Mouse (Mus musculus): ENCODE results near the gene Creb3. TPM values are rescaled to one million over a fixed set of nuclear protein-coding genes. Genes with fewer than 3 reads are reported as not detected.
"Not testable (repeated sequence)": the region's sequence is repeated elsewhere in the genome, so short reads cannot be mapped to it uniquely, and the experiment has no call there.

The Creb3 gene
- polyA plus RNA-seq, 1 experiment from 2014 or later: 64.1 TPM

- H3K4me1 ChIP-seq: no peaks in the 10 kb centered on the region
- no peak overlapping the region for H3K27ac ChIP-seq (replicated peaks)
- H3K36me3 ChIP-seq: peaks cover 73% of the 10 kb centered on the region
- ATAC-seq (ENCODE audit: low FRiP score, low read depth): no peak
- WGBS: 88% methylated on average over 9 of the region's 9 CpGs
- H3K9me3 ChIP-seq: no peaks in the 10 kb centered on the region
- H3K27me3 ChIP-seq: no peaks in the 10 kb centered on the region
- H3K4me3 ChIP-seq: no peak overlapping the region
- no peak overlapping the region for H3K4me2 ChIP-seq (replicated peaks)
- H3K9ac ChIP-seq (replicated peaks): no peak overlapping the region
Observed at GRCm38 (mm10) chr4:43533270-43533669, 28.9 kb upstream of the Creb3 start.

GRCm38 (mm10) chr4:43535628-43536027 is 26.5 kb upstream of the Creb3 start:
- Histone ChIP-seq H3K4me1 (no peaks in the 10 kb centered on the region), H3K36me3 (peaks cover 96% of the 10 kb centered on the region), H3K9me3 (no peaks in the 10 kb centered on the region), H3K4me3 (no peak overlapping the region), H3K4me2 (replicated peaks) (no peak overlapping the region), H3K27me3 (no peaks in the 10 kb centered on the region), H3K27ac (replicated peaks) (no peak overlapping the region), H3K9ac (replicated peaks) (no peak overlapping the region)
- WGBS: 96% methylated on average over 8 of the region's 8 CpGs
- no peak for ATAC-seq (ENCODE audit: low FRiP score, low read depth)

- Histone ChIP-seq H3K36me3 (peaks cover 98% of the 10 kb centered on the region), H3K9me3 (no peaks in the 10 kb centered on the region), H3K4me1 (no peaks in the 10 kb centered on the region), H3K9ac (replicated peaks) (no peak overlapping the region), H3K27ac (replicated peaks) (no peak overlapping the region), H3K27me3 (no peaks in the 10 kb centered on the region), H3K4me2 (replicated peaks) (no peak overlapping the region), H3K4me3 (no peak overlapping the region)
- ATAC-seq (ENCODE audit: low FRiP score, low read depth): no peak
- WGBS: 94% methylated on average over 9 of the region's 9 CpGs
Observed at GRCm38 (mm10) chr4:43536031-43536430, 26.1 kb upstream of the Creb3 start.

GRCm38 (mm10) chr4:43542044-43542443 is 20.1 kb upstream of the Creb3 start:
- Histone ChIP-seq H3K27me3 (no peaks in the 10 kb centered on the region), H3K4me1 (no peaks in the 10 kb centered on the region), H3K9me3 (no peaks in the 10 kb centered on the region), H3K9ac (replicated peaks) (no peak overlapping the region), H3K36me3 (peaks cover 99% of the 10 kb centered on the region), H3K27ac (replicated peaks) (no peak overlapping the region), H3K4me3 (no peak overlapping the region), H3K4me2 (replicated peaks) (no peak overlapping the region)
- WGBS: 82% methylated on average over 3 of the region's 3 CpGs
- no peak for ATAC-seq (ENCODE audit: low FRiP score, low read depth)

GRCm38 (mm10) chr4:43546375-43547047 is 15.6 kb upstream of the Creb3 start:
- Histone ChIP-seq H3K9ac (replicated peaks) (no peak overlapping the region), H3K27me3 (no peaks in the 10 kb centered on the region), H3K4me2 (replicated peaks) (no peak overlapping the region), H3K36me3 (peaks cover 100% of the 10 kb centered on the region), H3K27ac (replicated peaks) (no peak overlapping the region), H3K4me1 (no peaks in the 10 kb centered on the region), H3K4me3 (no peak overlapping the region), H3K9me3 (no peaks in the 10 kb centered on the region)
- WGBS: 94% methylated on average over 12 of the region's 12 CpGs
- ATAC-seq (ENCODE audit: low FRiP score, low read depth): no peak

GRCm38 (mm10) chr4:43547160-43547559 is 15.0 kb upstream of the Creb3 start:
- Histone ChIP-seq H3K4me1 (no peaks in the 10 kb centered on the region), H3K4me2 (replicated peaks) (no peak overlapping the region), H3K27me3 (no peaks in the 10 kb centered on the region), H3K27ac (replicated peaks) (no peak overlapping the region), H3K36me3 (peaks cover 100% of the 10 kb centered on the region), H3K4me3 (no peak overlapping the region), H3K9ac (replicated peaks) (no peak overlapping the region), H3K9me3 (no peaks in the 10 kb centered on the region)
- no peak for ATAC-seq (ENCODE audit: low FRiP score, low read depth)
- 97% methylated on average over 8 of the region's 8 CpGs for WGBS

- H3K36me3 ChIP-seq: peaks cover 100% of the 10 kb centered on the region
- WGBS: 92% methylated on average over 12 of the region's 12 CpGs
Observed at GRCm38 (mm10) chr4:43549055-43549454, 13.1 kb upstream of the Creb3 start.

GRCm38 (mm10) chr4:43551854-43552253 is 10.3 kb upstream of the Creb3 start:
- H3K27ac ChIP-seq (replicated peaks); H3K4me2 ChIP-seq (replicated peaks); H3K4me1 ChIP-seq; H3K9ac ChIP-seq (replicated peaks); H3K9me3 ChIP-seq; H3K4me3 ChIP-seq; ATAC-seq (ENCODE audit: low FRiP score, low read depth); H3K27me3 ChIP-seq: not testable (repeated sequence)
- 86% methylated on average over 6 of the region's 6 CpGs for WGBS
- peaks cover 99% of the 10 kb centered on the region for H3K36me3 ChIP-seq

More at GRCm38 (mm10) chr4:43549055-43549454, 13.1 kb upstream of the Creb3 start:
- no peak overlapping the region for H3K27ac ChIP-seq (replicated peaks)
- no peak overlapping the region for H3K4me3 ChIP-seq
- no peak overlapping the region for H3K4me2 ChIP-seq (replicated peaks)
- H3K27me3 ChIP-seq: no peaks in the 10 kb centered on the region
- no peak overlapping the region for H3K9ac ChIP-seq (replicated peaks)
- no peak for ATAC-seq (ENCODE audit: low FRiP score, low read depth)
- H3K9me3 ChIP-seq: no peaks in the 10 kb centered on the region
- no peaks in the 10 kb centered on the region for H3K4me1 ChIP-seq

GRCm38 (mm10) chr4:43552437-43552836 is 9.7 kb upstream of the Creb3 start:
- H3K9ac ChIP-seq (replicated peaks): no peak overlapping the region
- no peak overlapping the region for H3K4me3 ChIP-seq
- 95% methylated on average over 5 of the region's 5 CpGs for WGBS
- H3K4me1 ChIP-seq: no peaks in the 10 kb centered on the region
- no peaks in the 10 kb centered on the region for H3K9me3 ChIP-seq
- peaks cover 94% of the 10 kb centered on the region for H3K36me3 ChIP-seq
- no peak overlapping the region for H3K4me2 ChIP-seq (replicated peaks)
- no peak for ATAC-seq (ENCODE audit: low FRiP score, low read depth)
- H3K27ac ChIP-seq (replicated peaks): no peak overlapping the region
- no peaks in the 10 kb centered on the region for H3K27me3 ChIP-seq

- peaks cover 79% of the 10 kb centered on the region for H3K36me3 ChIP-seq
- no peaks in the 10 kb centered on the region for H3K27me3 ChIP-seq
- no peak overlapping the region for H3K4me2 ChIP-seq (replicated peaks)
- ATAC-seq (ENCODE audit: low FRiP score, low read depth): no peak
- H3K4me1 ChIP-seq: peaks cover 9% of the 10 kb centered on the region
- no peak overlapping the region for H3K27ac ChIP-seq (replicated peaks)
- H3K9ac ChIP-seq (replicated peaks): no peak overlapping the region
- no peak overlapping the region for H3K4me3 ChIP-seq
- no peaks in the 10 kb centered on the region for H3K9me3 ChIP-seq
Observed at GRCm38 (mm10) chr4:43553891-43554290, 8.2 kb upstream of the Creb3 start.

- Histone ChIP-seq H3K4me3 (no peak overlapping the region), H3K4me2 (replicated peaks) (no peak overlapping the region), H3K36me3 (peaks cover 59% of the 10 kb centered on the region), H3K9ac (replicated peaks) (no peak overlapping the region), H3K4me1 (peaks cover 28% of the 10 kb centered on the region), H3K27me3 (no peaks in the 10 kb centered on the region), H3K27ac (replicated peaks) (no peak overlapping the region), H3K9me3 (no peaks in the 10 kb centered on the region)
- no peak for ATAC-seq (ENCODE audit: low FRiP score, low read depth)
- 97% methylated on average over 7 of the region's 7 CpGs for WGBS
Observed at GRCm38 (mm10) chr4:43555926-43556325, 6.2 kb upstream of the Creb3 start.

GRCm38 (mm10) chr4:43558028-43558630 is 4.0 kb upstream of the Creb3 start:
- 62% methylated on average over 5 of the region's 5 CpGs for WGBS
- no peak overlapping the region for H3K9ac ChIP-seq (replicated peaks)
- peaks cover 37% of the 10 kb centered on the region for H3K36me3 ChIP-seq
- H3K27me3 ChIP-seq: no peaks in the 10 kb centered on the region
- no peak overlapping the region for H3K27ac ChIP-seq (replicated peaks)
- H3K4me2 ChIP-seq (replicated peaks): peak overlapping the region; percentile 6; the same call in 1 of the 2 replicates
- peaks cover 38% of the 10 kb centered on the region for H3K4me1 ChIP-seq
- no peak for ATAC-seq (ENCODE audit: low FRiP score, low read depth)
- no peaks in the 10 kb centered on the region for H3K9me3 ChIP-seq
- no peak overlapping the region for H3K4me3 ChIP-seq
